Mouse (Mus musculus): ENCODE measurements at regions not wholly inside any gene's neighbourhood (a gene's known extent, or its start where the extent isn't known, plus 50 kb on each side); places are given as distances from the start of the nearest gene placed in this dataset.

DNA sequence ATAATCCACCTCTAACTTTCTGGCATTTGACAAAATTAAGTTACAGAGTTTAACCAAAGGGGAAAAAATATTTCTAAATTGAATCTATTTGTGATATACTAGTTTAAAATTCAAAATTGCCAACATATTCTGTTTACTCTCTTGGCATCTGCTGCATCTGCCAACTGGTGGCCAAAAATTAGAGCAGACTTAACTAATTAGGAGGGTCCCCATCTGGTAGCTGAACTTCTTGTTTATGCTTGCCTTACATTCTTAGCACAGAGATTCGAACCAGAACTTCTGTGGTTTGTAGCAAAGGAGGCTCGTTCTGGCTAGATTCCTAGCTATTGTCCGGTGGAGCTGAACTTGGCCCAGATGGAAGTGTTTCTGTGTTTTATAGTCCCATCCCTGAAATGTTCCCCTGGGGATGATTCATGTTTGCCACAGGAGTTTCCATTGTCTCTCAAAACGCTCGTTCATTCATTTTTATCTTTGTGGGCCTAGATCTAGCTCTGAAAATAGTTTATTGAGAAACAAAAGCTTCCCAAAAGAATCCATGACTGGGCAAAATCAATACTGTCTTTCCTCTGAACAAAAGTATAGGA lies 3461.5 kb upstream of the Gm7489 start:
- no peak for DNase-seq (ENCODE audit: low spot score)

DNA sequence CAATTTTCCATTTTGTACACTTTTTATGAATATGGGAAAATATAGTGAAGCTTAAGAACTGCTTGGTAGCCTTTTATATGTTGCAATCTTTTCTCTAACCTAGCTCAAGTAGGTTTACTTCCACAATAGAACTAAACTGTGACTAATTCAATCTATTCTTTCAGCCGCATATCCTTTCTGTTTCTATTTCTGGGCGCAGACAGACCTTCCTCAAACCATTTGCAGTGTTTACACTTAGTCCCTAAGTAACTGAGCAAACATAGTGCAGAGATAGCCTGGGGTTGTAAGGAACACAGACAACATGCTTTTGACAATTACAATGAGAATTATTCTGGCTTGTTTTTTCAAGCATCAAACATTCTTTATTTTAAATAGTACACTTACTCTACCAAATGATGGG lies 3435.1 kb upstream of the Gm7489 start:
- no peak for DNase-seq (ENCODE audit: low spot score)

GRCm38 (mm10) chr15:50472626-50473025 lies 3412.1 kb upstream of the Gm7489 start:
- no peak for DNase-seq (ENCODE audit: low spot score)

DNA sequence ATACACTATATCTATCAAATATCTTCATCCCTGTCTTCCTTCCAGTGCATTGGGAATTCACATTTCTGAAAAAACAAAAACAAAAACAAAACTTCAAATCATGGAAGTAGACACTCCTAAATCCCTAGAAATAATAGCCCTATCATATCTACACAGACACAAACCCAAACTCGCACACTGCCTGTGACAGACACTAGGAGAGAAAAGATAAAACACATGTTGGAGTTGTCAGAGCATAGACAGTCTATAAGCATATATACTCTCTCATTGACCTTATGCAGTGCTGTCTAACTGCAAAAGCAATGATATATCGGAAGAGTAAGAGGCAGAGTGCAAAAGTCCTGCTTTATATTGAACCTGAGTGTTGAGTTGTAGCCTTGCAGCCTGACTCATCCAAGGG lies 3386.0 kb upstream of the Gm7489 start:
- no peak for DNase-seq (ENCODE audit: low spot score)

- no peak for DNase-seq (ENCODE audit: low spot score)
These were observed 3376.6 kb upstream of the Gm7489 start for GRCm38 (mm10) chr15:50507999-50508624.

GRCm38 (mm10) chr15:50513036-50513435 lies 3371.7 kb upstream of the Gm7489 start:
- DNase-seq (ENCODE audit: low spot score), result no peak

- no peak for DNase-seq (ENCODE audit: low spot score)
These were observed 3359.9 kb upstream of the Gm7489 start for GRCm38 (mm10) chr15:50524841-50525240.

GRCm38 (mm10) chr15:50534490-50534889 lies 3350.2 kb upstream of the Gm7489 start:
- no peak for DNase-seq (ENCODE audit: low spot score)

DNA sequence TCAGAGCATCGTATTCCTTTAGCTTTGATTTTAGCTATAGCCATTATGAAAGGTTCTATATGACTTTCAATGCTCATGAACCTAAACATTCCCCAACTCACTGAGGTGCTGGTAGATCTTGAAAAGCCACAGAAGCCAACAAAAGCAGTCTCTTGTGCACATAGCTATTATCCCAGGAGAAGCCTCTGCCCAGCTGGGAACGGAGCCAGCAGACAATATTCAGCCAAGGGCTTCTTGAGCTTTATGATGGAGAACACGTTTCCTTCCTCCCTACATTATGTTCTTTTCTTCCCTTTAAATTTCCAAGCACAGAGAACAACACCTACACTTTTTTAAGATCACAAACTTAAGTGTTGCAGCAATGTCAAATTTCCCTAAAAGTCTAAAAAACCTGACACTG lies 3321.1 kb upstream of the Gm7489 start:
- DNase-seq (ENCODE audit: low spot score), result no peak

DNA sequence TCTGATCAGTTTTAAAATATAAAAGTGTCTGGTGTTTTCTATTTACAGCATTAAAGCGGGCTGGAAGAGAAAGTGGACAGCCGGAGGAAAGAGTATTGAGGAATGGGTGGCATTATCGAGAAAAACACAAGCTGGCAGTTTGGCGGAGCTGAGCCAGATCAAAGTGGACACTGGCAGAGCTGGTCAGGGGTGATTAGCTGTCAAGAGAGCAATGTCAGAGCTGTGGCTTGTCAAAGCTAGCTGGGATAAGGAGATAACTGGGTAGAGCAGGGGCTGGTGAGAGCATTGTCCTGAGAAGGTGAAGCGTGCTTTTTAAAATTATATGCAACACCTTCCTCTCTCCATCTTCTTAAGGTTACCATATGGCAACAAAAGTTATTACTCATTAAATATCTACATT lies 3303.9 kb upstream of the Gm7489 start:
- DNase-seq (ENCODE audit: low spot score), result no peak

GRCm38 (mm10) chr15:50583951-50584350 lies 3300.8 kb upstream of the Gm7489 start:
- no peak for DNase-seq (ENCODE audit: low spot score)

DNA sequence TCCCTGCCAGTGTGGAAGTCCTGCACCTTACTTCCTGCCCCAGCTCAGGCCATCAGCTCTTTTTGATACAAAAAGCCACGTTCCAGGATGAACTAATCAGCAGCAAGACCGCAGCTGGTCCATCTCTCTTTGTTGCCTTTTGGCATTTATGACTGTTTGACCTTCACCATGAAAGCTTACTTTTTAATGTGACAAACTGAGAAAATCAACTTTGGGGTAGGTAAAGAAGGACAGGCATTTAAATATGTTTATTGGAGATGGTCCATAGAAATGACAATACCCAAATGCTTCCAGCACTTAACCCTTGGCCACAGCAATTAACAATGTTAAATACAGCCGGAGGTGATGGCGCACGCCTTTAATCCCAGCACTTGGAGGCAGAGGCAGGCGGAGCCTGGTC lies 3299.2 kb upstream of the Gm7489 start:
- DNase-seq (ENCODE audit: low spot score), result no peak

Data from left cerebral cortex, adult 11 months (tissue).